Mouse (Mus musculus) forebrain, postnatal 0 days (tissue): Measurements from ENCODE around the gene Simc1. TPM values are rescaled to one million over a fixed set of nuclear protein-coding genes. Genes with fewer than 3 reads are reported as not detected.

ENCODE experiments used
- ATAC-seq: fragments of 200-750 bp; cut with Nextera tagmentation; 2 replicates; pipeline ENCODE4 v1.8.0; 2017; ENCODE audit warnings: mild to moderate bottlenecking, moderate library complexity
- DNase-seq: peaks from one replicate; pipeline ENCODE4 v3.0.0-alpha.2; 2015
- H3K27ac ChIP-seq: fragments of 300-500 bp; sonication (generic); 2 replicates; pipeline ENCODE4 v1.5.1; 2014; ENCODE audit warnings: low read depth, mild to moderate bottlenecking, antibody characterized with exemption, low read length, moderate library complexity, mixed read lengths
- H3K27me3 ChIP-seq: fragments of 300-500 bp; sonication (generic); 2 replicates; pipeline ENCODE4 v1.6.1; 2014; ENCODE audit warnings: mild to moderate bottlenecking, low read length, mixed read lengths; ENCODE audit not compliant: insufficient read depth
- H3K36me3 ChIP-seq: fragments of 300-500 bp; sonication (generic); 2 replicates; pipeline ENCODE4 v1.6.1; 2014; ENCODE audit warnings: mild to moderate bottlenecking, moderate library complexity; ENCODE audit not compliant: insufficient read depth
- H3K4me1 ChIP-seq: fragments of 300-500 bp; sonication (generic); 2 replicates; pipeline ENCODE4 v1.6.1; 2014; ENCODE audit warnings: antibody characterized with exemption; ENCODE audit not compliant: insufficient read depth
- H3K4me2 ChIP-seq: fragments of 300-500 bp; sonication (generic); 2 replicates; pipeline ENCODE4 v1.6.1; 2014; ENCODE audit warnings: low read depth, mild to moderate bottlenecking, moderate library complexity
- H3K4me3 ChIP-seq: fragments of 300-500 bp; sonication (generic); 2 replicates; pipeline ENCODE4 v1.5.1; 2014; ENCODE audit warnings: low read depth, low read length, mixed read lengths
- H3K9ac ChIP-seq: fragments of 300-500 bp; sonication (generic); 2 replicates; pipeline ENCODE4 v1.6.1; 2014; ENCODE audit warnings: mild to moderate bottlenecking
- H3K9me3 ChIP-seq: fragments of 300-500 bp; sonication (generic); 2 replicates; pipeline ENCODE4 v1.6.1; 2016; ENCODE audit warnings: low read length
- CTCF ChIP-seq: sonication (generic); IDR thresholded peaks from 2 replicates; pipeline ENCODE4 v1.5.1; 2016; ENCODE audit warnings: antibody characterized with exemption, control low read depth, low read depth
- WGBS: fragments of 180-500 bp; shearing (Covaris S2); extraction: QIAGEN DNeasy Blood & Tissue Kit; methylation state at CpG from one replicate; pipeline ENCODE4 v1.1.7; 2014; 5-methylcytosine and 5-hydroxymethylcytosine counted together
- polyA plus RNA-seq: library from polyadenylated mRNA; unstranded; fragments of >200 nt; fragmentation: Nextera tagmentation; extraction: Ambion mirVana; gene quantifications from 2 replicates; pipeline ENCODE4 v1.2.1, GENCODE M21; 2015
- total RNA-seq: library from RNA; depleted of rRNA; stranded (reverse); fragments of >200 nt; gene quantifications from 2 replicates; pipeline ENCODE4 v1.2.3, GENCODE M21; 2014

Simc1 gene
- total and polyA plus RNA-seq, 2 experiments from 2014 or later = 9.1 to 21.7 TPM

DNA sequence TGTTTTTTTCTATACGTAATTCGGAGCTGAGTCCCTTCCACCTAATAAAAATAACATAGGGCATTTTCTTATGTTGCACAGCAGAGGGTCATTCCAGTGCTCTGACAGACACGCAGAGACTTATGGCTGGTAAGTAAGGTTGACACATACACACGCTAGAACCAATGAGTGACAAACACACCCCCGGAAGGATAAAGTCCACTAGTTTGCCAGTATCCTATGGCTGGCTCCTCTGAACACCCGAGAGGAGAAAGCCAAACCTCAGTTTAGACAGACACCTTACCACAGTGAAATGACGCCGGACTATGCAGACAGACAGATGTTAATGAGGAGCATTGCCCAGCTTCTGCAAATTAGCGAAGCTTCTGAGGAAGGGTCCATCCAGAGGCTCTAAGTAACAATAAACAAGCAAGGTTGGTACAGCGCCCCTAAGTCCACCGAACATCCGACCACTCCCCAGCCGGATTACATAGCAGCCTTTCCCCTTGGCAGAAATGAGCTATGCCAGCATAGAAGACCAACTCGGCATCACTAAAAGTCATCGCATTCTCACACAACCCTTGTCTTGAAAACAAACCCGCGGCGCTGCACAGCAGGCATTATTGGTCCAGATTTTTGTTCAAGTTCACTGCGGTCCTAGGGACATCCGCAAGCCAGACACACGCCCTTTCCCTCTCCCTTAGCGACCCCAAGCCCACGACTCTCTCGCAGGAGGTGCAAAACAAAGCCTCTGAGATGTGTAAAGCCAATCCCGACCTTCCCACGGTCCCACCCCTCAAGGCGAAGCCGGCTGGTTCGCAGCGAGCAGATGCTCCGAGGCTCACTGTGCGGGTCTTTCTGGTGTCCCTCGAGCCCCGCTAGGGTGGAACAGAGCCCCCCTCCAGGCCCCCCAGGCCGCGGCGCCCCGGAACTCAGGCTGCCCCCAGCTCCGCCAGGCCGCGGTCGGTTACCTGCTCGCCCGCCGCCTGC, 60.9 kb downstream of the Simc1 start:
- no peaks in the 10 kb centered on the region for H3K27me3 ChIP-seq

DNA sequence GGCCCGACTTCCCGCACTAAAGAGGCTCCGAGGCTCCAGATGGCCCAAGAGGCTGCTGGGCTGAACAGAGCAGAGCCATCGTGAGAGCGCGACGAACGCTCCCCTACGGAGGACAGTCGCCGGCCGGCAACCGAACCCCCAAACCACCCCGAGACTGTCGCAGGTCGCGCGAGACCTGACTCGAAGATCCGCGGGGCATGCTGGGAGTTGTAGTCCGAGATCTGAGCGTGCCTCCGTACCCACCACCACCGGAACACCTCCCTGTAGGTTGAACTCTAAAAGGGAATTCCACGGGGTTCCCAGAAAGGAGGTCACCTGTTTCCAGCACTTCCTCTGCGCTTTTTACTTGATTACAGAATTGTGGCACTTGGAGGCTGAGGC, 61.6 kb downstream of the Simc1 start, which contains the start of gene 4833439L19Rik:
4833439L19Rik (minus strand) TSS at position 235 of the 381 bp plus-strand sequence.
- Histone ChIP-seq H3K27ac (peak within 1 kb of the TSS; percentile 83), H3K9ac (peak within 1 kb of the TSS; percentile 96), H3K36me3 (peaks cover 17% of the 10 kb centered on the region), H3K9me3 (no peaks in the 10 kb centered on the region), H3K4me3 (peak within 1 kb of the TSS; percentile 92), H3K27me3 (no peaks in the 10 kb centered on the region), H3K4me1 (peaks cover 8% of the 10 kb centered on the region), H3K4me2 (peak within 1 kb of the TSS; percentile 89)
- DNase-seq (peak; percentile 97), ATAC-seq (peak; percentile 99)
- 3% methylated on average over 27 of the region's 27 CpGs for WGBS
- TF ChIP-seq CTCF = no peak

More for the DNA sequence above, 60.9 kb downstream of the Simc1 start:
- Histone ChIP-seq H3K9ac (peak overlapping the region; percentile 96), H3K27ac (peak overlapping the region; percentile 83), H3K4me1 (peaks cover 8% of the 10 kb centered on the region), H3K9me3 (no peaks in the 10 kb centered on the region), H3K4me3 (peak overlapping the region; percentile 92), H3K4me2 (peak overlapping the region; percentile 89), H3K36me3 (peaks cover 24% of the 10 kb centered on the region)
- DNase-seq (no peak), ATAC-seq (peak; percentile 70)
- WGBS = 10% methylated on average over 45 of the region's 45 CpGs
- no peak for TF ChIP-seq CTCF

DNA sequence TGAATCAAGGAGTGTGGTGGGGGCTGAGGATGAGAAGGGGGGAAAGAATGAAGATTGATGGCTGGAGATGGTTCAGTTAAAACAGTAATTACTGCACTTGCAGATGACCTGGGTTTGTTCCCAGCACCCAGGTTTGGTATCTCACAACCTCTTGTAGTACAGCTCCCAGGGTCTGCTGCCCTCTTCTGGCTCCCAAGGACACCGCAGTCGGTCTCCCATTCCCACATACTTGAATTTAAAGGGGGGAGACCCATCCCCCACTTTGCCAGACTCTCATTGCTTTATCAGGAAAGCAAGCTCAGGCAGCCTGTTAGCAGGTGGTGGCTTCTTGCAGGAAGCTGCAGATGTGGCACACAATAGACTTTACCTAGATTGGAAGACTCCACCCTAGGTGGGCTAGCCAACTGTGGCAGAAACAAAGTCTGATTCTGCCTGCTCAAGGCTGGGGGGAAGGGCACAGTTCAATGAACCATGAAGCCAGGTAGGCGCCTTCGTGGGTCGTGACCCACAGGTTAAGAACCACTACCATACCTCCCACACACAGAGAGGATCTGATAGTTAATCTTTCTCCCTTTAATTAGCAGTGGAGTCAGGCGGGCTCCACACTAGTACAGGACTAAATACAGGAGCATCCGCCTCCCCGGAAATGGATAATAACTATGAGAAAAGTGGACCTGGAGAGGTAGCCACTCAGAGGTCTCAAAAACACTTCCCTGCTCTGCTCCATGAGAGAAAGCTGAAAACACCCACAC, 62.2 kb downstream of the Simc1 start:
- DNase-seq (no peak), ATAC-seq (peak; percentile 59)
- H3K36me3 ChIP-seq = peaks cover 13% of the 10 kb centered on the region
- H3K27ac ChIP-seq = peak overlapping the region; percentile 67
- H3K4me2 ChIP-seq = peak overlapping the region; percentile 89
- TF ChIP-seq CTCF = peak; percentile 56
- H3K27me3 ChIP-seq = no peaks in the 10 kb centered on the region
- H3K4me1 ChIP-seq = peaks cover 8% of the 10 kb centered on the region
- H3K4me3 ChIP-seq = peak overlapping the region; percentile 92
- no peaks in the 10 kb centered on the region for H3K9me3 ChIP-seq
- H3K9ac ChIP-seq = 0 out of 2 replicates have a peak overlapping the region, but pooled peaks have one; percentile 96
- 39% methylated on average over 8 of the region's 8 CpGs for WGBS

DNA sequence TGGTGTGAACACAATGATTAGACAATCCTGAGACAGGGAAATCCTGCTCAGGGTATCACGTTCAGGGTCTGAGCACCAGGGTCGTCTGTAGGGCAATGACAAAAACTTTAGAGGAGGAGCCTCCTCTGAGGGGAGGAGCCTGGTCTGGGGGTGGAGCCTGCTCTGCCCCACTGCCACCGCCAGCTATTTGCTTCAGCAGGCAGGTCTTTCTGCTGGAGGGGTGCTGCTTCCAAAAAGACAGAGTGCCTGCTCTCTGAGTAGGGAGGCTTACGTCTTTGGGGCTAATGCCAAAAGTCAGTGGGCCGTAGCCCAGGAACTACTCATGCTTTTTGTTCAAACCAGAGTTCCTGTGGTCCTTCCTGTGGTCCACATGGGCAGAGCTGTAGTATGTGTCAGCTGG, 64.8 kb downstream of the Simc1 start:
- Histone ChIP-seq H3K27ac (no peak overlapping the region), H3K4me3 (no peak overlapping the region), H3K27me3 (no peaks in the 10 kb centered on the region), H3K4me2 (no peak overlapping the region), H3K9me3 (no peaks in the 10 kb centered on the region), H3K36me3 (no peaks in the 10 kb centered on the region), H3K4me1 (peaks cover 8% of the 10 kb centered on the region), H3K9ac (no peak overlapping the region)
- TF ChIP-seq CTCF = no peak
- no peak for DNase-seq
- ATAC-seq = no peak
- WGBS = 44% methylated on average over 5 of the region's 5 CpGs

DNA sequence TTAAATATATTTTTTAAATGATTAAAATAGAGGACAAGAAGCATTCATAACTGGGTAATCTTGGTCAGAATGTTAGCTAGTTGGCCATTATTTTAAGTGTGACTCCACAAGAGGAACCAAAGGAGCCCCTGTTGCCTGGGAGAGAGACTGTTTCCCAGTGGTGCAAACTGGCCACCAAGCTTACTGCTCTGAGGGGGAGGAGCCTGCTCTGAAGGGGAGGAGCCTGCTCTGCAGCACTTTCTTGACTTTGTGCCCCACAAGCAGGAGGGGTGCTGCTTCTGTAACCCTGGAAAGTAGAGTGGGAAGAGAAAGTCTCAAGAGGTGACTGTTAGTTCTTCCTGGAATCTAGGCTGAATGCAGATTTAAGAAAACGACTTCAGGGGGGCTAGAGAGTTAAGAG, 65.7 kb downstream of the Simc1 start:
- no peaks in the 10 kb centered on the region for H3K27me3 ChIP-seq
- 41% methylated on average over 1 of the region's 1 CpGs for WGBS

DNA sequence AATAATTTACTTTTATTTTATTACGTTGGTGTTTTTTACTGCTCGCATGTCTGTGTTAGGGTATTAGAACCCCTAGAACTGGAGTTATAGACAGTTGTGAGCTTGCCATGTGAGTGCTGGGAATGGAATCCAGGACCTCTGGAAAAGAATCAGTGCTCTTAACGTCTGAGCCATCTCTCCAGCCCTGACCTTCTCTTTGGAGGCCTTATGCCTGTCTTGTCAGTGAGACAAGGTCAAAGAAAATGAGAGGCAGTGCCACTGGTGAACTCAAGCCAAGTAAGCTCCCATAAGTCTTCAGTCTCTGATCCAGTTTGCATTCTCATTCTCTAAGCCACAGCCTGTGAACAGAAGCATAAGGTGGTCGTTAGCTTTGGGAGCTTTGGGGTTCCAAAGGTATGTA, 67.2 kb downstream of the Simc1 start:
- TF ChIP-seq CTCF = no peak
- WGBS = 75% methylated on average over 4 of the region's 4 CpGs
- peaks cover 6% of the 10 kb centered on the region; the same call in 1 of the 2 replicates for H3K4me1 ChIP-seq

More for the DNA sequence above, 65.7 kb downstream of the Simc1 start:
- TF ChIP-seq CTCF = no peak
- Histone ChIP-seq H3K9ac (no peak overlapping the region), H3K4me3 (no peak overlapping the region), H3K36me3 (no peaks in the 10 kb centered on the region), H3K9me3 (no peaks in the 10 kb centered on the region), H3K27ac (no peak overlapping the region), H3K4me1 (peaks cover 2% of the 10 kb centered on the region), H3K4me2 (no peak overlapping the region)
- DNase-seq (no peak), ATAC-seq (no peak)

More for the DNA sequence above, 67.2 kb downstream of the Simc1 start:
- Histone ChIP-seq H3K9me3 (no peaks in the 10 kb centered on the region), H3K4me2 (no peak overlapping the region), H3K36me3 (no peaks in the 10 kb centered on the region), H3K9ac (no peak overlapping the region), H3K27ac (no peak overlapping the region), H3K27me3 (no peaks in the 10 kb centered on the region), H3K4me3 (no peak overlapping the region)
- no peak for DNase-seq
- no peak for ATAC-seq
